Mouse (Mus musculus) lung, postnatal 0 days (tissue): Measurements from ENCODE around the gene Pla2g1b. TPM values are rescaled to one million over a fixed set of nuclear protein-coding genes. Genes with fewer than 3 reads are reported as not detected.
"Not testable (repeated sequence)": the region's sequence is repeated elsewhere in the genome, so short reads cannot be mapped to it uniquely, and the experiment has no call there.

Source experiments
- ATAC-seq: fragments of 200-750 bp; cut with Nextera tagmentation; 2 replicates; pipeline ENCODE4 v1.8.0; 2017; ENCODE audit warnings: moderate library complexity
- DNase-seq: peaks from one replicate; pipeline ENCODE4 v3.0.0-alpha.2; 2016; ENCODE audit warnings: low spot score
- H3K27ac ChIP-seq: fragments of 300-500 bp; sonication (generic); 2 replicates; pipeline ENCODE4 v1.5.1; 2014; ENCODE audit warnings: antibody characterized with exemption, mild to moderate bottlenecking, low read length, mixed read lengths
- H3K27me3 ChIP-seq: fragments of 300-500 bp; sonication (generic); replicated peaks from 2 replicates; pipeline ENCODE4 v1.6.1; 2014; ENCODE audit warnings: low read length, mixed read lengths; ENCODE audit not compliant: insufficient read depth
- H3K36me3 ChIP-seq: fragments of 300-500 bp; sonication (generic); 2 replicates; pipeline ENCODE4 v1.6.1; 2014; ENCODE audit warnings: low read length, mixed read lengths; ENCODE audit not compliant: insufficient read depth
- H3K4me1 ChIP-seq: fragments of 300-500 bp; sonication (generic); 2 replicates; pipeline ENCODE4 v1.6.1; 2014; ENCODE audit warnings: antibody characterized with exemption, low read depth, low read length, mixed read lengths; ENCODE audit not compliant: insufficient read depth
- H3K4me2 ChIP-seq: fragments of 300-500 bp; sonication (generic); replicated peaks from 2 replicates; pipeline ENCODE4 v1.6.1; 2014; ENCODE audit warnings: low read depth, mild to moderate bottlenecking, low read length, moderate library complexity, mixed read lengths
- H3K4me3 ChIP-seq: fragments of 300-500 bp; sonication (generic); 2 replicates; pipeline ENCODE4 v1.5.1; 2014; ENCODE audit warnings: low read depth, low read length
- H3K9ac ChIP-seq: fragments of 300-500 bp; sonication (generic); replicated peaks from 2 replicates; pipeline ENCODE4 v1.6.1; 2014; ENCODE audit warnings: low read depth, mild to moderate bottlenecking
- H3K9me3 ChIP-seq: fragments of 300-500 bp; sonication (generic); 2 replicates; pipeline ENCODE4 v1.6.1; 2016; ENCODE audit warnings: low read length, mixed read lengths
- CTCF ChIP-seq: IDR thresholded peaks from 2 replicates; pipeline ENCODE4 v1.5.1; 2016; ENCODE audit warnings: antibody characterized with exemption, mild to moderate bottlenecking
- EP300 ChIP-seq: IDR thresholded peaks from 2 replicates; pipeline ENCODE4 v1.6.1; 2016; ENCODE audit warnings: antibody characterized with exemption, mild to moderate bottlenecking, control low read depth
- WGBS: fragments of 180-500 bp; shearing (Covaris S2); extraction: QIAGEN DNeasy Blood & Tissue Kit; methylation state at CpG from one replicate; pipeline ENCODE4 v1.1.7; 2014; 5-methylcytosine and 5-hydroxymethylcytosine counted together
- polyA plus RNA-seq: library from polyadenylated mRNA; unstranded; fragments of >200 nt; fragmentation: Nextera tagmentation; extraction: Ambion mirVana; gene quantifications from 2 replicates; pipeline ENCODE4 v1.2.1, GENCODE M21; 2015

Pla2g1b gene
- polyA plus RNA-seq, 1 experiment from 2014 or later, result 71.7 TPM

DNA sequence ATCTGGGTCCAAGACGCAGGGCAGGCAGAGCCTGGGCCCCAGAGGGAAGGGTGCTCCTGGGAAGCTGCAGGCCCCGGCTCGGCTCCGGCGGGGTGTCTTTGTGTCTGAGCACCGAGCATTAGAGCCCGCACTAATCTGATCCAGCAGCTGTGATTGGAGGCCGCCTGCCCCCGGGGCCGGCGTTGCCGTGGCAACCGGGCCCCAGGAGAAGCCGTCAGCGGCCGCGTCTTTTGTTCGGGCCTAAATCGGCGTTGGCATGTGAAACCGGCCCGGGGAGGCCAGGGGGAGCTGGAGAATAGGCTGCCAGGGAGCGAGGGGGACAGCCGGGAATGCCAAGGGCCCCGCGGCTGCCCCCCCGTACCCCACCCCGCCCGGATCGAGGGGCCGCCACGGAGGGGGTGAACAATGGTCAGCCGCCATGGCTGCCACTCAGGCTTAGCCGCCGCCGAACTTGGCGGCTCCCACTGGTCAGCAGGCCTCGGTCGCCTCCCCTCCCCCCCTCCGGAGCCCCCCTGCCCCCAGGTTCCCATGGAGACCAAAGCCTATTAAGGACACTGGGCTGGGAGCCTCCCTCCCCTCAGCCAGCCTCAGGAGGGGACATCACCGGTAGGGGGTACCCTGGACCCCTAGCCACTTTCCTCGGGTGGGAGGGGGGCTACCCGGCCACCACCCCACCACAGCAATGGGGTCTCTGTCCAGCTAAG is 29.5 kb upstream of the Pla2g1b start:
- H3K9ac ChIP-seq, result peak overlapping the region; percentile 48
- DNase-seq (peak; percentile 75), ATAC-seq (peak; percentile 82)
- H3K27me3 ChIP-seq, result no peaks in the 10 kb centered on the region
- TF ChIP-seq EP300 (no peak), CTCF (0 out of 2 replicates have a peak, but pooled peaks have one; percentile 5)
- H3K4me3 ChIP-seq, result peak overlapping the region; percentile 34
- no peaks in the 10 kb centered on the region for H3K9me3 ChIP-seq
- H3K4me2 ChIP-seq, result peak overlapping the region; percentile 83
- H3K36me3 ChIP-seq, result no peaks in the 10 kb centered on the region
- H3K27ac ChIP-seq, result no peak overlapping the region
- H3K4me1 ChIP-seq, result no peaks in the 10 kb centered on the region; the same call in none of the 2 replicates
- WGBS, result under 1% methylated on average over 28 of the region's 43 CpGs

DNA sequence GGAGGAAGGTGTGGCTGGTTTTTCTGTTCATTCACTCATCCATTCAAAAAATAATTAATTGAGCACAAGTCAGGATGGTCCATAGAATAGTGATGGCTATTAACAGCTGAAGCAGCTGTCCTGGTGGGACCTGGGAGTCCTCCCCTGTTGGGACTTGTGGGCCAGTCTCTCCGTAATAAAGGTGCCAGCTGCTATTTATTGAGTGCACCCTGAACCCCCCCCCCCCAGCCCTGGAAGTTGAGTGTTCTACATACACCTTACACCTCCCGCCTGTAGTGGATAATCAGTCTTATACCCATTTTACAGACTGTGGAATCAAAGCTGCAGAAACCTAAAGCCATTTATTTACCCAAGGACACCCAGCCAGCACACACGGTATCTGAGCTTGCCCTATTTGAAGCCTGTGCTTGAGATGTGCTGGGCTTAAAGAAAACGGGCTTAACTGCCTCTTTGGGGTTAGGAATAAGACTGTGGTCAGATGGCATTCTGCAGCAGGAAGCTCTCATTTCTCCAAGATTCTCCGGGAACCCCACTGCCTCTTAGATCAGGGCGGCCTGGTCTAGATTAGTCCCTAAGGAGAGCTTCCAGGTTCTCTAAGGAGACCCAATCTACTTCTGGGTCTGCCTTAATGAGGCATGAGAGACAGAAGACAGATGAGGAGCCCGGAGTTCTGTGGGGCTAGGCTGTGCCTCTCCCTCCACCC is 28.7 kb upstream of the Pla2g1b start:
- Histone ChIP-seq H3K9me3 (no peaks in the 10 kb centered on the region), H3K4me1 (no peaks in the 10 kb centered on the region; the same call in none of the 2 replicates), H3K27me3 (no peaks in the 10 kb centered on the region), H3K4me2 (no peak overlapping the region), H3K9ac (no peak overlapping the region), H3K4me3 (no peak overlapping the region), H3K36me3 (no peaks in the 10 kb centered on the region), H3K27ac (no peak overlapping the region)
- no peak for DNase-seq
- 77% methylated on average over 7 of the region's 7 CpGs for WGBS
- TF ChIP-seq EP300 (no peak), CTCF (no peak)
- no peak for ATAC-seq

DNA sequence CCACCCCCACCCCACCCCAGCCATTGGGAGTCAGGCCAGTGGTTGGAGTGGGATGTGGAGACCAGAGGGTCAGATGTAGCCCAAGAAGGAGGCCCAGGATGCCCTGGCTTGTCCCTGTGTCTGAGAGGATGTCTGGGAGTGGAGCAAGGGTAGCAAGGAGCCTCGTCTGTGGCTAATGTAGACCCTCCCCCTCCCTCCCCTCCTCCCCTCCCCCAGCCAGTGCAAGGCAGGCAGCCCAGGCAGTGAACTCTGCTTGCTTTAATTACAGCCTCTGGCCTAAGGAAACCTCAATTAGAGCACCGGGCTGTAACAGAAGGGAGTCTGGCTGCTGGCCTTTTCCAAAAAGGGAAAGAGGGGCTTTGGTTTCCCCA is 28.1 kb upstream of the Pla2g1b start:
- H3K4me2 ChIP-seq, result no peak overlapping the region
- no peak overlapping the region for H3K9ac ChIP-seq
- no peak for TF ChIP-seq CTCF
- TF ChIP-seq EP300, result no peak
- H3K4me1 ChIP-seq, result no peaks in the 10 kb centered on the region; the same call in none of the 2 replicates
- no peaks in the 10 kb centered on the region for H3K9me3 ChIP-seq
- H3K4me3 ChIP-seq, result no peak overlapping the region
- H3K27ac ChIP-seq, result no peak overlapping the region
- H3K27me3 ChIP-seq, result no peaks in the 10 kb centered on the region
- no peak for DNase-seq
- ATAC-seq, result no peak
- WGBS, result 53% methylated on average over 2 of the region's 2 CpGs
- H3K36me3 ChIP-seq, result no peaks in the 10 kb centered on the region

DNA sequence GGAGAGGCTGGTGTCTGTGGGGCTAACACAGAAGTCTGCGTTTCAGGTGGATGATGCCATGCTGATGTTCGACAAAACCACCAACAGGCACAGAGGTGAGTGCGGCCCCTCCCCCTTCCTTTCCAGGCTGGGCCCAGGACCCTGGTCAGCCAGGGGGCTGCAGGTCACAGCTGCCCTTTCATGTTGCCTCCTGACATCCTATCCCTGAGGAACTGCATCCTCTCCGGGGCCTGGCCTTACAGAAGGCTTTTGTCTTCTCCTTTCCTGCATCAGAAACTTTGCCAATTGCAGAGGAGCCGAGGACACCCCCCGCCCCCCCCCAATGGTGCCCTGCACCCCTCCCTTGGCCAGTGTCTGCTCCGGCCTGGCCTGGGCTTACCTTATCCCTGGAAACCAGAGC is 27.4 kb upstream of the Pla2g1b start:
- Histone ChIP-seq H3K36me3 (no peaks in the 10 kb centered on the region), H3K27ac (no peak overlapping the region), H3K4me2 (no peak overlapping the region), H3K4me1 (no peaks in the 10 kb centered on the region; the same call in none of the 2 replicates), H3K9me3 (no peaks in the 10 kb centered on the region), H3K4me3 (no peak overlapping the region), H3K9ac (no peak overlapping the region), H3K27me3 (no peaks in the 10 kb centered on the region)
- 58% methylated on average over 7 of the region's 7 CpGs for WGBS
- no peak for ATAC-seq
- TF ChIP-seq CTCF, result no peak
- no peak for DNase-seq

DNA sequence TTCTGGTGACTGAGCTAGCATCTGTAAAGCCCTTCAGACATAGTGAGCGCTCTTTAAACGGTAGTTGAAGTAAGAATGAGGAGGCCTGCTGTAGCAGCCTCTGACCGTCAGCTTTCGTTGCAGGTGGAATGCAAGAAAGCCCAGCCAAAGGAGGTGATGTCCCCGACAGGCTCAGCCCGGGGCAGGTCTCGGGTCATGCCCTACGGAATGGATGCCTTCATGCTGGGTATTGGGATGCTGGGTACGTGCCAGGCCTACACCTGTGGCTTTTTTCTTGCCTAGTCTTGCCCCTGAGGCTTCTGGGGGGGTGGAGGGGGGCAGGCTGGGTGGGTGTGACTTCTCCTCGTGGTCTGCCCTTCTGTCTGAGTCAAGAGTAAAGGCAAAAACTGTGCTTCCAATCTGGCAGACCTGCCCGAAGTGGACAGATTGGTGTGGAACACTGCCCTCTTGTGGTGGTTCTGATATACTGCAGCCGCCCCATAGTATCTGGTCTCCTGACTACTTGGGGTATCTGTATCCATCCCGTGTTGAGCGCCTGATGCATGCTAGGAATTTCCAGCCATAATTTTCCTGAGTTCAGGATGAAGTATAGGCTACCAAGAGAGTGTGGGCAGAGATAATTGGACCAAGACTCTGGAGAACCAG is 24.7 kb upstream of the Pla2g1b start:
- ATAC-seq, result peak; percentile 60; the same call in 1 of the 2 replicates

DNA sequence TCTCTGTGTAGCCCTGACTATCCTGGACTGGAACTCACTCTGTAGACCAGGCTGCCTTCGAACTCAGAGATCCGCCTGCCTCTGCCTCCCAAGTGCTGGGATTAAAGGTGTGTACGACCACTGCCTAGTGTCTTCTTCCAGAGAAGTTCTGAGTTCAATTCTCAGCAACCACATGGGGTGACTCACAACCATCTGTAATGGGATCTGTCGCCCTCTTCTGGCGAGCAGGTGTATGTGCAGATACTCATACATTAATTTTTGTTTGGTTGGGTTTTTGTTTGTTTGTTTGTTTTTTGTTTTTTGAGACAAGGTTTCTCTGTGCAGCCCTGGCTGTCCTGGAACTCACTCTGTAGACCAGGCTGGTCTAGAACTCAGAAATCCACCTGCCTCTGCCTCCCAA is 23.4 kb upstream of the Pla2g1b start:
- not testable (repeated sequence) for H3K36me3 ChIP-seq, H3K4me2 ChIP-seq, H3K4me3 ChIP-seq, H3K27ac ChIP-seq, H3K9ac ChIP-seq, H3K9me3 ChIP-seq, DNase-seq, ATAC-seq, H3K4me1 ChIP-seq, H3K27me3 ChIP-seq
- TF ChIP-seq CTCF, result peak; percentile 68
- WGBS, result 67% methylated on average over 5 of the region's 5 CpGs

More for the DNA sequence above, 24.7 kb upstream of the Pla2g1b start:
- H3K27ac ChIP-seq, result no peak overlapping the region
- no peaks in the 10 kb centered on the region for H3K9me3 ChIP-seq
- no peak overlapping the region for H3K4me3 ChIP-seq
- peak; percentile 80 for DNase-seq
- peak; percentile 89 for TF ChIP-seq CTCF
- TF ChIP-seq EP300, result no peak
- no peaks in the 10 kb centered on the region for H3K36me3 ChIP-seq
- no peak overlapping the region for H3K4me2 ChIP-seq
- no peaks in the 10 kb centered on the region for H3K27me3 ChIP-seq
- no peak overlapping the region for H3K9ac ChIP-seq
- WGBS, result 42% methylated on average over 14 of the region's 14 CpGs
- H3K4me1 ChIP-seq, result no peaks in the 10 kb centered on the region; the same call in none of the 2 replicates
